Mouse (Mus musculus) forebrain, embryonic 13.5 days (tissue): ENCODE data around the gene Casp2. TPM values are rescaled to one million over a fixed set of nuclear protein-coding genes. Genes with fewer than 3 reads are reported as not detected.

Source experiments
- ATAC-seq: fragments of 200-750 bp; cut with Nextera tagmentation; 2 replicates; pipeline ENCODE4 v1.8.0; 2017
- H3K27ac ChIP-seq: fragments of 300-500 bp; sonication (generic); 2 replicates; pipeline ENCODE4 v1.5.1; 2015; ENCODE audit warnings: inconsistent platforms, mild to moderate bottlenecking, moderate library complexity
- H3K27me3 ChIP-seq: fragments of 300-500 bp; sonication (generic); 2 replicates; pipeline ENCODE4 v1.6.1; 2015; ENCODE audit warnings: mild to moderate bottlenecking, inconsistent platforms
- H3K36me3 ChIP-seq: fragments of 300-500 bp; sonication (generic); 2 replicates; pipeline ENCODE4 v1.6.1; 2015; ENCODE audit warnings: mild to moderate bottlenecking, inconsistent platforms; ENCODE audit not compliant: poor library complexity, severe bottlenecking
- H3K4me1 ChIP-seq: fragments of 300-500 bp; sonication (generic); 2 replicates; pipeline ENCODE4 v1.6.1; 2015; ENCODE audit warnings: inconsistent platforms
- H3K4me2 ChIP-seq: fragments of 300-500 bp; sonication (generic); 2 replicates; pipeline ENCODE4 v1.6.1; 2015; ENCODE audit warnings: inconsistent platforms, mild to moderate bottlenecking, moderate library complexity
- H3K4me3 ChIP-seq: fragments of 300-500 bp; sonication (generic); 2 replicates; pipeline ENCODE4 v1.5.1; 2015; ENCODE audit warnings: mild to moderate bottlenecking, inconsistent platforms
- H3K9ac ChIP-seq: fragments of 300-500 bp; sonication (generic); 2 replicates; pipeline ENCODE4 v1.6.1; 2015; ENCODE audit warnings: mild to moderate bottlenecking, inconsistent platforms
- H3K9me3 ChIP-seq: fragments of 300-500 bp; sonication (generic); replicated peaks from 2 replicates; pipeline ENCODE4 v1.6.1; 2016; ENCODE audit warnings: inconsistent platforms
- WGBS: fragments of 180-500 bp; shearing (Covaris S2); methylation state at CpG from one replicate; pipeline ENCODE4 v1.1.7; 2015; 5-methylcytosine and 5-hydroxymethylcytosine counted together
- polyA plus RNA-seq: library from polyadenylated mRNA; unstranded; fragments of >200 nt; fragmentation: Nextera tagmentation; extraction: Ambion mirVana; gene quantifications from 2 replicates; pipeline ENCODE4 v1.2.1, GENCODE M21; 2015

Casp2 gene
- polyA plus RNA-seq, 1 experiment from 2014 or later = 62.7 TPM

GRCm38 (mm10) chr6:42326509-42326908 is 61.7 kb downstream of the Casp2 start:
- no peak overlapping the region for H3K4me2 ChIP-seq
- ATAC-seq = no peak
- H3K4me1 ChIP-seq = peaks cover 12% of the 10 kb centered on the region; the same call in 1 of the 2 replicates
- no peaks in the 10 kb centered on the region for H3K9me3 ChIP-seq
- H3K27me3 ChIP-seq = no peaks in the 10 kb centered on the region
- no peak overlapping the region for H3K4me3 ChIP-seq
- H3K9ac ChIP-seq = no peak overlapping the region
- 96% methylated on average over 3 of the region's 3 CpGs for WGBS
- no peaks in the 10 kb centered on the region; the same call in 1 of the 2 replicates for H3K36me3 ChIP-seq
- no peak overlapping the region for H3K27ac ChIP-seq

DNA sequence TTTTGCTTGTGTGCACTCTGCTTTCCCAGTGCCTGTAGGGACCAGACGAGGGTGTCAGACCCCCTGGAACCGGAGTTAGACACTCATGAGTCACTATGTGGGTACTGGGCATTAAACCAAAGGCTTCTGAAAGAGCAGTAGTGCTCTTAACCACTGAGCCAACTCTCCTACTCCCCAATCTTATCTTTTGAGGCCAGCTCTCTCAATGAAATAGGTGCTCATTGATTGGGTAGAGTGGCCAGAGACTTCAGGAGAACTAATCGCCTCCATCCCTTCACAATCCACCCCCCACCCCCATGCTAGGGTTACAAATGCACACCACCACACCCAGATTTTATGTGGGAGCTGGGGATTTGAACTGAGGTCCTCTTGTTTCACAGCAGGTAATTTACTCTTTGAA is 64.0 kb downstream of the Casp2 start:
- H3K27ac ChIP-seq = no peak overlapping the region
- no peaks in the 10 kb centered on the region for H3K9me3 ChIP-seq
- no peak for ATAC-seq
- WGBS = 83% methylated on average over 3 of the region's 3 CpGs
- H3K4me3 ChIP-seq = no peak overlapping the region
- H3K36me3 ChIP-seq = no peaks in the 10 kb centered on the region
- H3K4me2 ChIP-seq = no peak overlapping the region
- H3K9ac ChIP-seq = no peak overlapping the region
- H3K4me1 ChIP-seq = no peaks in the 10 kb centered on the region
- no peaks in the 10 kb centered on the region for H3K27me3 ChIP-seq

DNA sequence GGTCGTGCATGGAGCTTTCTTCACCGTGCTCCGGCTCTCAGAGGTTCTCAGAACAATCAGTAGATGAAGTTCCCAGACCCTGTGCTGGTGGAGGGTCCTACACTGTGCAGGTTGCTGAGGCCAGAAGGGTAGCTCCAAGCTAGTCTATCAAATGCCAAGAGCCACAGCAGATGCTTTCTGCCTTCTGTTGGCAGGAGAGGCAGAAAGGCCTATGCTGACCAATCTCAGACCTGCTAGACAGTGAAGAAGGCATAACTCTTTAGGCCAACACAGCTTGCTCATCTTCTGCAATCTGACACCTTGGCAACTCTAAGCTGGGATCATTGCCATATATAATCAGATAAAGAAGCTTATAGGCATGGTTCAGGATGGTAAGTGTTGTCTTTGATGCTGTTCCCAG is 65.4 kb downstream of the Casp2 start:
- no peak overlapping the region for H3K27ac ChIP-seq
- no peaks in the 10 kb centered on the region for H3K27me3 ChIP-seq
- no peak overlapping the region for H3K9ac ChIP-seq
- H3K36me3 ChIP-seq = no peaks in the 10 kb centered on the region
- H3K9me3 ChIP-seq = no peaks in the 10 kb centered on the region
- no peaks in the 10 kb centered on the region for H3K4me1 ChIP-seq
- 80% methylated on average over 3 of the region's 3 CpGs for WGBS
- H3K4me2 ChIP-seq = no peak overlapping the region
- no peak for ATAC-seq
- no peak overlapping the region for H3K4me3 ChIP-seq

DNA sequence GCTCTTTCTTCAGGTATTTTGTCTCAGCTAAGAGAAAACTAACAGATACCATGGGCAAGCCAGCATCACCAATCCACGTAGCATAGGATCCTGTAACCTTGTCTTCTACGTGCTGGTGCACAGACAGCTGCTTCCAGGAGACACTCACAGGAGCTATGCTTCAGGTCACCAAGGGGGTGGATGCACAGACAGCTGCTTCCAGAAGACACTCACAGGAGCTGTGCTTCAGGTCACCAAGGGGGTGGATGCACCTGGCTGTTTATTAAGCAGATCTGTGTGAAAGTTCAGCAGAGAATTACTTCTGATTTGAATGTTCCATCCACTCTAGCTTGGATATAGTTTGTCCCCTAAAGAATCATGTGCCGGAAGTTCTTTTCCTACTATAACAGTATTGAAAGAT is 66.2 kb downstream of the Casp2 start:
- Histone ChIP-seq H3K4me3 (no peak overlapping the region), H3K9ac (no peak overlapping the region), H3K36me3 (no peaks in the 10 kb centered on the region), H3K4me1 (no peaks in the 10 kb centered on the region), H3K4me2 (no peak overlapping the region), H3K27ac (no peak overlapping the region), H3K9me3 (no peaks in the 10 kb centered on the region), H3K27me3 (no peaks in the 10 kb centered on the region)
- ATAC-seq = no peak
- WGBS = 94% methylated on average over 3 of the region's 3 CpGs

Other genes starting within 250 kb of the Casp2 start
- gene Sva, start 226.6 kb upstream of the Casp2 start, polyA plus RNA-seq = not detected in 2 replicates
- not detected in 2 replicates for gene Tas2r139, start 124.0 kb upstream of the Casp2 start, polyA plus RNA-seq
- gene Tas2r144, start 49.7 kb upstream of the Casp2 start, polyA plus RNA-seq = not detected in 2 replicates
- gene Gstk1, start 19.1 kb upstream of the Casp2 start, polyA plus RNA-seq = 13.2 and 14.8 TPM in 2 replicates
- gene Tmem139, start 3.0 kb upstream of the Casp2 start, polyA plus RNA-seq = 0.19 TPM in 1 of 2 replicates, not detected in the other
- gene Clcn1, start 21.7 kb downstream of the Casp2 start, polyA plus RNA-seq = 1.3 and 2.0 TPM in 2 replicates
- 4.0 and 4.4 TPM in 2 replicates for gene Fam131b, start 59.7 kb downstream of the Casp2 start, polyA plus RNA-seq
- 39.8 and 41.1 TPM in 2 replicates for gene Zyx, start 84.6 kb downstream of the Casp2 start, polyA plus RNA-seq
- 0.23 and 0.28 TPM in 2 replicates for gene Epha1, start 108.3 kb downstream of the Casp2 start, polyA plus RNA-seq
- not detected in 2 replicates for gene Tas2r143, start 135.3 kb downstream of the Casp2 start, polyA plus RNA-seq
- gene Tas2r135, start 140.4 kb downstream of the Casp2 start, polyA plus RNA-seq = not detected in 2 replicates
- not detected in 2 replicates for gene Tas2r126, start 169.6 kb downstream of the Casp2 start, polyA plus RNA-seq
- gene Olfr458, start 200.2 kb downstream of the Casp2 start, polyA plus RNA-seq = not detected in 2 replicates
- gene Olfr457, start 211.3 kb downstream of the Casp2 start, polyA plus RNA-seq = not detected in 2 replicates
- not detected in 2 replicates for gene Olfr456, start 222.2 kb downstream of the Casp2 start, polyA plus RNA-seq